ENCODE assay signal across 28 mouse cellular contexts in genomic region chr15:80094201-80094600, GRCm38 (mm10). TPM values are rescaled to one million over a fixed set of nuclear protein-coding genes. Genes with fewer than 3 reads are reported as not detected.
DNase-seq lines count a peak whose midpoint lies in the region; TF ChIP-seq lines count a peak whose summit lies in the region.
"Had no signal": no experiment of that assay in that cellular context is flagged by ENCODE, and none has a peak within 500 bp of the region (broad histone marks: within the 10 kb centered on the region; RNA-seq: fewer than 3 reads in every experiment).

No protein-coding gene starts in this region.

- H3K27ac ChIP-seq in layer of hippocampus, adult 2 months: peak overlapping the region; percentile 61
- H3K27ac ChIP-seq in bone marrow macrophage, adult 2 months (ENCODE audit: insufficient read depth, low read depth, low read length): peak overlapping the region; percentile 1; the same call in 1 of the 2 replicates
- H3K27ac ChIP-seq: embryonic facial prominence, embryonic 10.5 days; forebrain, embryonic 15.5 days; heart, embryonic 15.5 days; hindbrain, embryonic 14.5 days; intestine, embryonic 15.5 days; limb, embryonic 15.5 days; liver, embryonic 14.5 days; neural tube, embryonic 12.5 days had no signal

- DNase-seq in layer of hippocampus, adult 2 months (ENCODE audit: low spot score in 2 of 2): no peak
- DNase-seq in layer of hippocampus, postnatal 25 days (ENCODE audit: extremely low spot score in 1 of 2, low spot score in 1 of 2): no peak
- DNase-seq in cerebellum, adult 8-10 months: peak; percentile 85
- DNase-seq in cerebellum, postnatal 36 days: peak; percentile 85
- no peak for DNase-seq in retina, embryonic 14.5 days (ENCODE audit: low spot score)
- no peak for DNase-seq in thymus, postnatal 10 days (ENCODE audit: low spot score in 2 of 2)
- DNase-seq: adrenal gland, postnatal 25 days; B cell, adult 2 months; gastrocnemius, postnatal 14 days; heart, adult 11 months; heart, postnatal 36 days; kidney, adult 9 months; kidney, postnatal 14 days; layer of hippocampus, postnatal 36 days; lung, embryonic 14.5 days; lung, postnatal 36 days; midbrain, embryonic 14.5 days; thymus, postnatal 25 days had no signal

- no peak for TF ChIP-seq CTCF in layer of hippocampus, adult 2 months (conservative IDR thresholded peaks at IDR 0.05)
- no peak for TF ChIP-seq CTCF in bone marrow macrophage, adult 2 months (IDR thresholded peaks at IDR 0.05; ENCODE audit: low read depth, low read length)

- H3K4me1 ChIP-seq in bone marrow macrophage, adult 2 months (ENCODE audit: control insufficient read depth, insufficient read depth, low read length): peaks cover 32% of the 10 kb centered on the region

- TF ChIP-seq POLR2A in bone marrow macrophage, adult 2 months (IDR thresholded peaks at IDR 0.05; ENCODE audit: borderline replicate concordance, low read depth, low read length): no peak

- no peak overlapping the region for H3K4me3 ChIP-seq in layer of hippocampus, adult 2 months
- no peak overlapping the region for H3K4me3 ChIP-seq in bone marrow macrophage, adult 2 months (ENCODE audit: insufficient read depth, low read length)
- H3K4me3 ChIP-seq: embryonic facial prominence, embryonic 10.5 days; forebrain, embryonic 15.5 days; heart, embryonic 15.5 days; intestine, embryonic 15.5 days; limb, embryonic 15.5 days; megakaryocyte, embryonic 14.5 days; neural tube, embryonic 12.5 days had no signal

RNA-seq across cellular contexts. Expression of gene Rpl3, which starts 2.5 kb away (rescaled TPM):
- 100 to 1,000 TPM; 558 to 583 TPM for total RNA-seq in layer of hippocampus, adult 2 months (2021)
- total RNA-seq in layer of hippocampus, postnatal 25 days (2021): 100 to 1,000 TPM; 494 to 606 TPM
- polyA plus RNA-seq in bone marrow macrophage, adult 2 months (2012; ENCODE audit: insufficient read depth, insufficient read length, missing spikeins): 928 and 957 TPM in 2 replicates

RNA-seq across cellular contexts. Expression of gene Syngr1, which starts 3.1 kb away (rescaled TPM):
- 100 to 1,000 TPM; 356 to 380 TPM for total RNA-seq in layer of hippocampus, adult 2 months (2021)
- total RNA-seq in layer of hippocampus, postnatal 25 days (2021): 100 to 1,000 TPM; 387 to 409 TPM
- polyA plus RNA-seq in bone marrow macrophage, adult 2 months (2012; ENCODE audit: insufficient read depth, insufficient read length, missing spikeins): 95.0 and 111 TPM in 2 replicates

RNA-seq across cellular contexts. Expression of gene Tab1, which starts 38.7 kb away (rescaled TPM):
- total RNA-seq in layer of hippocampus, adult 2 months (2021): 10 to 100 TPM; 28.2 to 30.2 TPM
- total RNA-seq in layer of hippocampus, postnatal 25 days (2021): 10 to 100 TPM; 25.1 to 33.8 TPM
- 18.3 and 19.2 TPM in 2 replicates for polyA plus RNA-seq in bone marrow macrophage, adult 2 months (2012; ENCODE audit: insufficient read depth, insufficient read length, missing spikeins)

Comparison
In these comparisons a context has a peak if more than half of its experiments do, and no peak if none do; other contexts are left out.
1. DNase-seq: peak in cerebellum, adult 8-10 months (single experiment) and cerebellum, postnatal 36 days (2 of 2); none in layer of hippocampus, adult 2 months (0 of 2), layer of hippocampus, postnatal 25 days (0 of 2), retina, embryonic 14.5 days (single experiment) and thymus, postnatal 10 days (0 of 2).